ENCODE assay signal across 8 mouse cellular contexts in genomic region chr14:31494349-31494974, GRCm38 (mm10). TPM values are rescaled to one million over a fixed set of nuclear protein-coding genes. Genes with fewer than 3 reads are reported as not detected.
A peak's percentile ranks its signal among the peaks of the same experiment; 100 is the strongest.
DNase-seq lines count a peak whose midpoint lies in the region; TF ChIP-seq lines count a peak whose summit lies in the region.

Gene Eaf1 (plus strand): TSS chr14:31494399.

- no peaks in the 10 kb centered on the region for H3K27me3 ChIP-seq in midbrain, embryonic 10.5 days (ENCODE audit: low read depth, poor library complexity, severe bottlenecking)

- peak within 1 kb of the TSS; percentile 79 for H3K27ac ChIP-seq in embryonic fibroblast, embryonic 13.5 days (ENCODE audit: insufficient read depth, low read length)
- H3K27ac ChIP-seq in midbrain, embryonic 10.5 days (replicated peaks) = peak within 1 kb of the TSS; percentile 94

- intact Hi-C loops in left cerebral cortex, postnatal 36 days (cut with DNase I) = loop anchor here (10.0 kb wide), 1 partner anchor 360 kb away; the partner anchor contains the start of gene Nt5dc2

- no peak for TF ChIP-seq CTCF in embryonic fibroblast, embryonic 13.5 days (IDR thresholded peaks at IDR 0.05; ENCODE audit: borderline replicate concordance, insufficient read depth, low read length)

- H3K4me1 ChIP-seq in embryonic fibroblast, embryonic 13.5 days (ENCODE audit: control insufficient read depth, insufficient read depth, low read length) = peaks cover 6% of the 10 kb centered on the region; the same call in 1 of the 2 replicates
- H3K4me1 ChIP-seq in midbrain, embryonic 10.5 days = peaks cover 31% of the 10 kb centered on the region

- 1% methylated on average over 37 of the region's 37 CpGs for WGBS in midbrain, embryonic 10.5 days

- H3K36me3 ChIP-seq in midbrain, embryonic 10.5 days = peaks cover 53% of the 10 kb centered on the region

- no peaks in the 10 kb centered on the region for H3K9me3 ChIP-seq in midbrain, embryonic 10.5 days (replicated peaks)

- DNase-seq in heart, adult 18-20 months = peak in 1 of 2 experiments; percentile 34
- DNase-seq in heart, adult 9 months (ENCODE audit: low spot score in 2 of 2) = no peak
- DNase-seq in MEL-GATA-1-ER (ENCODE audit: extremely low read depth, low read depth) = peak; percentile 27
- DNase-seq in heart, postnatal 4 days = peak; percentile 34
- no peak for DNase-seq in left cerebral cortex, postnatal 36 days (ENCODE audit: low spot score in 2 of 2)
- DNase-seq in midbrain, embryonic 10.5 days (ENCODE audit: low spot score) = no peak
- peak; percentile 74 for DNase-seq in thymus, postnatal 4 days

- TF ChIP-seq POLR2A in embryonic fibroblast, embryonic 13.5 days (IDR thresholded peaks at IDR 0.05; ENCODE audit: low read depth, low read length) = no peak

- H3K4me3 ChIP-seq in embryonic fibroblast, embryonic 13.5 days (ENCODE audit: insufficient read depth, low read length) = peak within 1 kb of the TSS; percentile 93
- peak within 1 kb of the TSS; percentile 95 for H3K4me3 ChIP-seq in midbrain, embryonic 10.5 days

RNA-seq across cellular contexts. Expression of gene Eaf1, which starts in this region (rescaled TPM):
- 10 to 100 TPM; 13.4 to 15.3 TPM for total RNA-seq in heart, adult 18-20 months (2021)
- 30.0 and 35.3 TPM in 2 replicates for polyA plus RNA-seq in embryonic fibroblast, embryonic 13.5 days (2011; ENCODE audit: insufficient read length, low read depth, missing spikeins)
- 10 to 100 TPM; 16.3 to 17.6 TPM for total RNA-seq in heart, postnatal 4 days (2021)
- 10 to 100 TPM; 12.4 to 13.8 TPM for total RNA-seq in left cerebral cortex, postnatal 36 days (2021)
- polyA plus RNA-seq in midbrain, embryonic 10.5 days (2016; fragmentation: Nextera tagmentation; extraction: Ambion mirVana) = 21.6 and 21.8 TPM in 2 replicates

Comparison
In these comparisons a context has a peak if more than half of its experiments do, and no peak if none do; other contexts are left out.
1. DNase-seq: peak in MEL-GATA-1-ER (single experiment), heart, postnatal 4 days (single experiment) and thymus, postnatal 4 days (single experiment); none in heart, adult 9 months (0 of 2), left cerebral cortex, postnatal 36 days (0 of 2) and midbrain, embryonic 10.5 days (single experiment).